Mouse (Mus musculus): ENCODE data around the gene Depdc5.
"Not testable (repeated sequence)": the region's sequence is repeated elsewhere in the genome, so short reads cannot be mapped to it uniquely, and the experiment has no call there.

The Depdc5 gene

DNA sequence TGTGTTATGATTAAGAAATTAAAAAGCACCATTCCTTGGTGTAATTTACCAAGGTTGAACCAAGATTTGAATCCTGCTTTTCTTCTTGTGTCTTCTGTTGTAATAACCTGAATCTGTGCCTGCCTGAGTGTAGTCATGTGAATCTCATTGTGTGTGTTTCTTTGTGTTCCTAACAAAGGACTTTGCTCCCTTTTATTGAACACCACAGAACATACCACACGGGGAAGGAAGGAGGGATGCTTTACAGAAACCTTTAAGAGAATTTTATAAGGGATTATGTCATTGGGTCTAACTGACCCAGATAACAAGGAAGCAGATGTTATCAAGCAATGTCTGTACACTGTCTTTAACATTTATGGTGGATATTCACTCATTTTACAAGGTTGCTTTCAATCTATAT, 44.0 kb downstream of the Depdc5 start:
- no peak for DNase-seq (ENCODE audit: low read depth, low spot score)

DNA sequence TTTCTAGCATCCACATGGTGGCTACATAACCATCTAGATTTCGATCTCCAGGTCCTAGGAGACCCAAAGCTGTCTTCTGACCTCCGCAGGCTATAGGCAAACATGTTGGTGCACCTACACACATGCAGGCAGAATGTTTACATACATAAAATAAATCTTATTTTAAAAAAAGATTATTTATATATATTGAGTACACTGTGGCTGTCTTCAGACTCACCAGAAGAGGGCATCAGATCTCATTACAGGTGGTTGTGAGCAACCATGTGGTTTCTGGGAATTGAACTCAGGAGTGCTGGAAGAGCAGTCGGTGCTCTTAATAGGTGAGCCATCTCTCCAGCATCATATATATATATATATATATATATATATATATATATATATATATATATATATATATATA, 50.6 kb downstream of the Depdc5 start:
- no peak for DNase-seq (ENCODE audit: low read depth, low spot score)

DNA sequence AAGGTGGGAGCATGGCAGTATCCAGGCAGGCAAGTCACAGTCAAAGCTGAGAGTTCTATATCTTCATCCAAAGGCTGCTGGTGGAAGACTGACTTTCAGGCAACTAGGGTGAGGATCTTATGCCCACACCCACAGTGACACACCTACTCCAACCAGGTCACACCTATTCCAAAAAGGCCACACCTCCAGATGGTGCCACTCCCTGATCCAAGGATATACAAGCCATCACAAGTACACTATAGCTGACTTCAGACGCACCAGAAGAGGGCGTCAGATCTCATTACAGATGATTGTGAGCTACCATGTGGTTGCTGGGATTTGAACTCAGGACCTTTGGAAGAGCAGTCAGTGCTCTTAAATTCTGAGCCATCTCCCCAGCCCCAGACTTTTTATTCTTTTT, 55.8 kb downstream of the Depdc5 start:
- not testable (repeated sequence) for DNase-seq (ENCODE audit: low read depth, low spot score)

DNA sequence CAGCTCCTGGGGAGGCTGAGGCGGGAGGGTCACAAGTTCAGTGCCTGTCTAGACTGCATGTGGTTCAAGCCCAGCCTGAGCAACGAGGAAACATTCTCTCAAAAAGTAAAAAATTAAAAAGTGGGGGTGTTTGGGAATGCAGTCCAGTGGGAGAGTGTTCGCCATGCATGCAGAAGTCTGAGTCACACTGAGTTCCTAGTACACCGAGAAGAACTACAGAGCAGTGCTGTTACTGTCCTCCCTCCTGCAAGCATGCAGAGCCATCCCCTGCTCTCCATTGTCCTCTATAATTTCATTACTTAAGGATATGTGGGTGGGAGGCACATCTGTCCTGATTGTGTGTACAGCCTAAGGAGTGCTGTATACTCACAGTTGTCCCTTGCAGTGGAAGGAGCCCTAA, 59.4 kb downstream of the Depdc5 start:
- DNase-seq (ENCODE audit: low read depth, low spot score): no peak

DNA sequence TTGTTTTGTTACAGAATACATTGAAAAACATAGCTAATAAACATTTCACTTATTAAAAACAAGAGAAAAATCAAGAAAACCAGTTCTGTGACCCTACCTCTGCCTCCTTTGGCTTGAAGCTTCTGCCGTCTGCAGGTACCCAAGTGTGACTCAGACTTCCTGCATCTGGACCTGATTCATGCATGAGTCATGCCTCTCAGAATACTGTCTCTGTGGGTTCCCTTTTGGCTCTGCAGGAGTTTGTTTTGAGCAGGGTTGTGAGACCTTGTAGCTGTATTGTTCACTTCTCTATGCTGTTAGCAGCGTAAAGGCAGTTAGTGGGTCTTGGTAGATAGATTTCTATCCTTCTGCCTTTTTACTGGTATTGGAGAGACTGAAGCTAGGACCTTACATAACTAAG, 67.3 kb downstream of the Depdc5 start:
- DNase-seq (ENCODE audit: low read depth, low spot score): no peak

DNA sequence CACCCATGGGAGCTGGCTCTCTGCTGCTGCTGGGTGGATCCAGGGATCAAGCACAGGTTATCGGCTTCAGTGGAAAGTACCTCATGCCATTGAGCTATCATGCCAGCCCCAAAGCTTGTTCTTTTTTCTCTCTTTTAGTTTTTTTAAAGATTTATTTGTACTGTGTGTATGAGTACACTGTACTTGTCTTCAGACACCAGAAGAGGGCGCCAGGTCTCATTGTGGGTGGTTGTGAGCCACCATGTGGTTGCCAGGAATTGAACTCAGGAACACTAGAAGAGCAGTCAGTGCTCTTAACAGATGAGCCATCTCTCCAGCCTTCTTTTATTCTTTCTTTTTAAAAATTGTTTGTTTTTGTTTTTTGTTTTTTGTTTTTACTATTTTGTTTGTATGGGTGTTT, 71.2 kb downstream of the Depdc5 start:
- no peak for DNase-seq (ENCODE audit: low read depth, low spot score)

DNA sequence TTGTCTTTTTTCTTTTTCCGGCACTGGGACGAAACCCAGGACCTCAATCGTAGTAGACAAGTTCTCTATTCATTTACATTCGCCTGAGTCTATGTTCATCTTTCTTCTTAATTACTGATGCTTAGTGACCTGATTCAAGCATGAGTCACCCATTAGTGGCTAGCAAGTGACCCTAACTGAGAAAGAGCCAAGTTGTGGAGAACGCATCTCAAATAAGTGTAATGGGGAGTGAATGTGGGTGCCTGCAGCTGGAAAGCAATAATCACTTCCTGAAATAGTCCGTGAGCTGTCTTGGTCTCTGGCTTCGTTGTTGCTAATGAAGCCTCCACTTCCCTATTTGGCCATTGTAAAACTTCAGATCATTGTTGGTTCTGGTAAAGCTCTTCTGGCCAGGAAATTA, 77.1 kb downstream of the Depdc5 start:
- no peak for DNase-seq (ENCODE audit: low read depth, low spot score)

DNA sequence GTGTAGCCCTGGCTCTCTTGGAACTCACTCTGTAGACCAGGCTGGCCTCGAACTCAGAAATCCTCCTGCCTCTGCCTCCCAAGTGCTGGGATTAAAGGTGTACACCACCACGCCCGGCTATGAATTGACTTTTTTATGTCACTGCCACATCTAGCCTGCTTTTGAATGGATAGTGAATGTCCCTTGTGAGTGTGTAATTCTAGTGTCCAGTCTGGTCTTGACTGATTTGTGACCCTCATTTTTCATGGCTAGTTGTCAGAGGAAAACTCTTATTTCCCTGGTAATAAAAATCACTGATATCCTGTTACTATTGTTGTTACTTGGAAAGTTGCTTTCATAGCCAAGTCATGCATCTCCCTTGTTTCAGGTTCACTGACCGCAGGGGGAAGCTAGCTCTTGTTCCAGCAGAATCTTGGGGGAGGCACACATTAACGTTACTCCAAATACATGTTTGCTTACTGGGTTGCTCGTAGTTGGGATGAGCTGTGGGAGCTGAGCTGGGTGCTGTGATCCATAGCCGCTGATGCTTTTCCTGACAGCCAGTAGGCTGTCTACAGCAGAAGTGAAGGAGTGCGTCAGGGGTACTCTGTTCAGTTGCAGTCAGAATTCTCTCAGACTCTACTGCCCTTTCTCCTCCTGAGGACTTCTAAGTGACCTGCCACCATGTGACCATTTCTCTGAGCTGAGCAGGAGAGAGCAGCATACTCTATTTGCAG, 77.9 kb downstream of the Depdc5 start:
- no peak for DNase-seq (ENCODE audit: low read depth, low spot score)

DNA sequence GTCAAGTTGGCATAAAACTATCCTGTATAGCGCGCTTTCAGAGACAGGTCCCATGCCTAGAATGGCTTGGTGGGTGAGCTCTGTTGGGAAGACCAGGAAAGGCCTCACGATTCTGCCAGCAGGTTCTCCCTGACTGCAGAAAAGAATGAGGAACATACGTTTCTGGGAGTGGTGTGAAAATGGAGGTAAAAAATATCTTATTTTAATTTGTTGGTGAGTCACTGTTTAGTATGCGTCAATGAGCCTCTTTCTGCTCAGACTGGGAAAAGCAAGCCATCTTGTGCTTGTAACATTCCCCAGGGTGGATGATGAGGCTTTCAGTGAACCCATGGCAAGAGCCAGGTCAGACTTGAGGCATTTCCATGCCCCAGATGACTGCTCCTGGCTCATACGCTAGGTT, 86.6 kb downstream of the Depdc5 start:
- DNase-seq (ENCODE audit: low read depth, low spot score): no peak

DNA sequence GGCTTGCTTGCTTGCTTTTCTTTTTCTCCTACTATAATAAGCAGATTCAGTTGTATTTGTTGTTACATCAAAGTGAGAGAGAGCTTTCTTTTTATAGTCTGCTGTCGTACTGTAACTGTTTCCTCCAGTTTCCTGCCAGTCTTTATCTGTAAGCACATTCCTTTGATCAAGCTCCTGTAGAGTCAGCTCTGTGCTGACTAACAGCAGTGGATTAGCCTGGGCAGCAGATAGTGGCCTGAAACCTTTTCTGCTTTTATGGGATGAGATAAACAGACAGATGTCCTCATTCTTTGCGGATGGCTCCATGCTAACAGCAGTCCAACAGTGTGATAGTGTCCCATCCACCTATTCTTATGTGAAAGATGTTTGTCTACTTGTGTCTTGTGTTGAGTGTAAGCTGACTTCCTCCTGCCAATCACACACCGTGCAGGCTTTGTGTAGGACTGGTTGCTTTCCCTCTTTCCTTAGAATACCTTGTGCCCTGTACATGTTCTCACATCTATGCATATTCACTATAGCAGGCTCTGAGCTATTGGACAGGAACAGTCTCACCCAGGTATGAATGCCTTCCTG, 87.3 kb downstream of the Depdc5 start:
- DNase-seq (ENCODE audit: low read depth, low spot score): no peak

DNA sequence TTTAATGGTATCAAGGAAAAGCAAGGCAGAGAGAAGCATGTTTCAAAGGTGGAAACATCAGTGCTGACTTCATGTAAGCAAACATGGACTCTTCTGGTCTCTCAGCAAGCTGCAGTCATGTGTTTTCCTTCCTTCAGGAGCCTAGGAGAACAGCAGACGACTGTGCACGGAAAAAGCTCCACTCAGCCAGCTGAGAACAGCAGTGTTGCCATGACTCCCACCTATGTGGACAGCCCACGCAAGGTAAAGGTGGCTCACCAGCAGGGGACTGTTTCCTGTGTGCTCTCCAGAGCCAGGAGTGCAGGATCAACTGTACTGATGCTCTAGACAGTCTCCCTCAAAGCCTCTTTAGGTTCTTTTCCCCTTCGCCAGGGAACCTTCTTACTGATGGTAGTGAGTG, 92.2 kb downstream of the Depdc5 start:
- no peak for DNase-seq (ENCODE audit: low read depth, low spot score)

DNA sequence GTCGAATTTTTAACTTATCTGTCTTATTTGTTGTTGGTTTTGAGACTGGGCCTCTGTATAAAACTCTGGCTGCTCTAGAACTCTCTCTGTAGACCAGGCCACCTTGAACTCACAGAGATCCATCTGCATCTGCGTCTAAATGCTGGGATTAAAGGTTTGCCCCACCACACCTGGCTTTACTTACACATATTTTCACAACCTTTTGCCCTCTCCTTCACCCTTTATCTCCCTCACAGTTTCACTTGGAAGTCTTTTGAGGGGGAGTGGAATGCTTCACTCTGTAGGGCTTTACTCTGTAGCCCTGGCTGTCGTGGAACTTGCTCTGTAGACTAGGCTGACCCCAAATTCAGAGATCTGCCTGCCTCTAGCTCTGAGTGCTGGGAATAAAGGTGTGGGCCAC, 98.1 kb downstream of the Depdc5 start:
- DNase-seq (ENCODE audit: low read depth, low spot score): no peak

DNA sequence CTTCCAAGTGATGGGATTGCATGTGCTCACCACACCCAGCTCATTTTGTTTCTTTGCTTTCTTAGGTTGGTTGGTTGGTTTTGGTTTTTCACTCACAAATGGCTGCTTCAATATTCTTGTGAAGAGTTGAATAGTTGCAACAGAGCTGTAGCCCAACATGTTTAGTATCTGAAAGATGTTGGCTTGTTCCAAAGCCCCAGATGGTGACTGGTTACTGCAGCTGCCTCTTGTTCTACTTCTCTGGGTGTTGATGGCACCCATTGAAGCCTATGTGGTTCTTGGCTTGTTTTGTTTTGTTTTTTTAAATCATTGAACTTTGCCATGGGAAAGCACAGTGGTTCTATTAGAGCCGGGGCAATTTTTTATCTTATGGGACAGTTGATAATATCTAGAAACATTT, 99.1 kb downstream of the Depdc5 start:
- no peak for DNase-seq (ENCODE audit: low read depth, low spot score)

DNA sequence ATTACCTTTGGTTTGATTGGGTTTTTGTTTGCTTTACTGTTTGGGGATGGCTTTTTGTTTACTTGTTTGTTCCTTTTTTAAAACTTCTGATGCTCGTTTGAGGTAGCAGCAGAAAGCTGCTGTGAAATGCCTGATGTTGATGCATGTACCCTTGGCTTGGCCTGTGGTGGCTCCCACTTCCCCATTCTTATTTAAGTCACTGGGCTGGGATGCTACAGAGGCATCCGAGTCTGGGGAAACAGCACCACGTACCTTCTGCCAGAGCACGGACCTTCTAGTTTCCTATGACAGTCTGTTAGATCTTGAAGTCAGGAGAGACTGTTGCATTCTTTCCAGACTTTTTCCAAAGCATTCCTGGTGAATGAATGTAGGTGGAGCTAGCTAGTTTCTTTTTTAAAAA, 113.0 kb downstream of the Depdc5 start:
- DNase-seq (ENCODE audit: low read depth, low spot score): no peak

DNA sequence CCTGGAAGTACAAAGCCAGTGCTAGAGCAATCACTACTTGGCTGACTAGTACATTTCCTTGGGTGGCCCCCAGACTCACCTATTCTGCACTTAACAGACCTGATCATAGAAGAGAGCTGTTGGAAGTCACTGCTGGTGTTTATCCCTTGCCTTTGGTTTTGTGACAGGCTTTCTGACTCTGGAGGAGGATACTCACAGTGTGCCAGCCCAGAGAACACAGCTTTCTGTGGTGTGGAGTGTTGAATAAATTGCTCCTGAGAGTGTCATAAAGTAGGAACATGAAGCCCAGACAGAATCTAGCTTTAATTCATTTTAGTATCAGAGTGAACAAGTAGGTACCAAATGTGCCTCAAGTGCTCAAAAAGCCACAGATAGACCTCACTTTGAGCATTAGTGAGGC, 113.7 kb downstream of the Depdc5 start:
- DNase-seq (ENCODE audit: low read depth, low spot score): no peak

DNA sequence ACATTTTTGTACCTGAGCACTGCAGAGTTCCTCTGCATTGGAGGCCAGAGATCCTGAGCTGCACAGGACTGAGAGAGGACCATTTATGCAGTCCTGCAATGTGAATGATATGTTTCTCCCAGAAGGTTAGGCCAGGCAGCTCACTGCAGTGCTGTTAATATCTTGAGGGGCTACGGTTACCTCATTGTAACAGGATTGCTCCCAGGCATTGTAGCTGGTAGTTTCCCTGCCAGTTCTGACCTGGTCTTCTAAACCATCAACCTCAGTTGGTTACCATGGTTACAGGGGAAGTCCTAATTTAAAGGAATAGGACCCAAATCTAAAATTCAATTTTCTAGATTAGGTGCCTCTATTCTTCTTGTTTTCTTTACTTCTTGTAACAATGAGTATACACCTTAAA, 121.9 kb downstream of the Depdc5 start:
- DNase-seq (ENCODE audit: low read depth, low spot score): no peak

DNA sequence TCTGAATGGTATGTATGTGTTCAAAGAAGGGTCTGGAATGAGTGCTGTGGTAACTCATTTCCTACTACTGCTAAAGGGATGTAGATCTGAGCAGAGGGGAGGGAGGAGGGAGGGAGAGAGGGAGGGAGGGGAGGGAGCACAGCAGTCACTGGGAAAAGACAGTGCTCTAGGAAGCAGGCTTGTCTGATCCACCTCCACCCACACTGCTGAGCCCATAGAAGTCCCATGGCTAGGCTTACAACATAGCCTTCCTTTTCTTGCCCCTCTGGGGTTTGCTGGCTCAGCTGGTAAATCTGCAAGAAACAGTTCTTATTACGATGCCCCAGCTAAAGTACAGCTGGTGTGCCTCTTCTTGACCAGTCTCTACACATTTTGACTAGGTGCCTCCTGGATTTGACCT, 124.4 kb downstream of the Depdc5 start:
- no peak for DNase-seq (ENCODE audit: low read depth, low spot score)

DNA sequence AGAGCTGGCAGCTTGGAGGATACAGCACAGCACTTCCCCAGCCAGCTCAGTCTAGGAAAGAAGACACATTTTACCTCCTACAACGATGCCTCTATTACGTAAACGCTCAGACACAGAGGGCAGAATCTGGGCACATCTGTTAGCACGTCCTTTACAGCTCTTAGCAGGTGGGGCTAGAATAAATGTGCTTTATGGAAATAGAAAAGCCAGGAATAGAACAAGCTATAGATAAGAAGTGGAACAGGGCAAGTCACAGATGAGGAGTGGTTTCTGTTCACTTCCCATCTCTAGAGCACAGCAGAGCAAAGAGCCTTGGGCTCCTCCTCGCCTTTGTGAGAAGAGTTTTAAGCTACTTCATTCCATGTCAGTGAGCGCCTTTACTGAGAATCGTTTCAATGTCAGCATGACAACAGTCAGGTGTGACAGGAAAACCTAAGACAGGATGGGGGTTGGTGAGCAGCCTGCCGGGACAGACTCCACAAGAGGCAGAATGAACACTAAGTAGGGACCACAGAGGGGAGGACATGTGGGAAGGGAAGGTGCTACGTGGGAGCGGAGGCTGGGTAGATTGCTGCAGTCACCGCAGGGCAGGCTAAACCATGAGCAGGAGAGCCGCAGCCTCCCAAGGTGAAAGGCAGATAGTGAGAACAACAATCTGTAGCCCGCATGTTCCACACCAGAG, 126.6 kb downstream of the Depdc5 start:
- no peak for DNase-seq (ENCODE audit: low read depth, low spot score)

DNA sequence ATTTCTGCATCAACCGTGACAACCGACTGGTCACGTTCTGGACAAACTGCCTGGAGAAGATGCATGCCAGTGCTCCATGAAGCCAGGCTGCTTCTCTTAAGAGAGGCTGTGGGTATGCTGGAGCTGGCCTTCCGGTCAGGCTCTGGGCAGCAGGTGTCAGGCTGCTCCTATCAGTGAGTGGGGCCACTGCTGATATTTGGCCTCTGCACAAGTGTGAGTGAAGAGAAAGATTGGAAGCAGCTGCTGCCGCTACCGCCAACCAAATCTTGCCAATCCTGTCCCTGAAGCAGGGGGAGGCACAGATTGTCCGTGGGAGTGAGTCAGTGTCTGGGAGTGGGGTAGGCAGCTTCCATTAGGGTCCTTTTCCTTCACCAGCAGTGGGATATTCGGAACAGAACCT, 127.7 kb downstream of the Depdc5 start:
- DNase-seq (ENCODE audit: low read depth, low spot score): no peak

DNA sequence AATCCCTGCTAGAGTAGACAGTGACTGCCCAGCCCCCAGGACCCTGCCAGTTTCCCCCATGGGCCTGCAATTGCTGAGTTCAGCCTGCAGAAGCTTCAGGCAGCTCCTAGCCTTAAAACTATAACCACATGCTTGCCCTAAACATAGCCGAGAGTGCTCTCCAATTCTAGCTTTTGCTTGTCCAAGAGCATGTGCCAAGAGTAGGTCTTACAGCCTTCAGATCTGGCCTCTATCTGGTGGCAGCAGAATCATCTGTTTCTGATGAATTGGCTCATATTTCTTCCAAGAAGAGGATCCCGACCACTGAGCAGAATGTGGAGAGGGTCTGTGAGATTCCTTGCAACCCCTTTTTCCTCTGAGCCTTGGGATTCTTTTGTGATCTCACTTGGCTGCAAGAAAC, 131.0 kb downstream of the Depdc5 start:
- no peak for DNase-seq (ENCODE audit: low read depth, low spot score)

DNA sequence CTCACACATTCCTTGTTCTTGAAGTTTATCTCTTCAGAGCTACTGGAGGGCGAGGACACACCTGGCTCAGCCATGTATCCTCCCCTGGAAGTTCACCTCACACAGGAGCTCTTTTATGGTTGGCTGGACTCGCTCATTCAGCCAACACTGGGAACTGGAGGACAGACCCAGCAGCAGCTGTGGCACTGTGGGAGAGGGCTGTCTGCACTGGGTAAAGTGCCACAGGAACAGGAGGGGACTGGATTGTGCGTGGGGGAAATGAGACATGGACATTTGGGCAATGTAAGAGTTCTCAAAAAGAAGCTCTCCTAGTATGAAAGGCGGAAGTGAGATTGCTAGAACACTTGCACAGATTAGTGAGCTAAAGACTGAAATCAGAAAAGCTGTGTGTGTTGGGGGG, 132.3 kb downstream of the Depdc5 start:
- no peak for DNase-seq (ENCODE audit: low read depth, low spot score)

DNA sequence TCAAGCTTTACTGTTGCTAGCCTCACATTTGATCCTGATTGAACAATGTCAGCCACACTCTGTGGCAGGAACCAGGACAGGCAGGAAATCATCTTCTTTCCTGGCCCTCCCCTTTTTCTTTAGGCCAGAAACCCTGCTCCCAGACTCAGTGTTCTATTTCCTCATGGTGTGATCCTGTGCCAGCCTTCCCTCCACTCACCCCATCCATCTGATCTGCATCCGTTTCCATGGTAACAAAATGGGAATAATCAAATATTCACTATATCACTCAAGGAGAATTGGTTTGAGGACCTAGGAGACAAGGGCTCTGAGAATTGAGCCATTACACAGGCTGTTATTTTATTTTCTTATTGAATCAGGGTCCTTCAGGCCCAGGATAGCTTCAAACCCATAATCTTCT, 133.1 kb downstream of the Depdc5 start:
- DNase-seq (ENCODE audit: low read depth, low spot score): no peak

DNA sequence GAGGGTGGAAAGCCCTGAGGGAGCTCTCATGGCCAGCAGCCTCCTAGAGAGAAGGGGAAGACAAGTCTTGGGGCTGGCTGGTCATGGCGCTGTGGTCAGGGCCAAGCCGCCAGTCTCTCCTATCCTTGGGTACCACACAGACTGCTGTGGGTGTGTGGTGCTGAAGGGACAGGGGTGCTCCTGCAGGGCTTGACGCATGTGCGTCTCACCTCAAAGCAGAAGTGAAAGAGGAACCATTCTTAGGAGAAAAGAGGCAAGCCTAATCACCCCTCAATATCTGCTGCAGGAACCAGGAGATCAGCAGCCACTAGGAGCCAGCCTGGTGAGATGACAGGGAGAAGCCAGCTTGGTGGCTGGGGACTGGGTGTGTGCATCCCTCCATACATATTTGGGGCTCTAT, 134.2 kb downstream of the Depdc5 start:
- no peak for DNase-seq (ENCODE audit: low read depth, low spot score)
